Mouse (Mus musculus): ENCODE results near the gene Antxr1.

The Antxr1 gene

GRCm38 (mm10) chr6:87139796-87140553 lies 195.6 kb downstream of the Antxr1 start:
- DNase-seq (ENCODE audit: low spot score): no peak

DNA sequence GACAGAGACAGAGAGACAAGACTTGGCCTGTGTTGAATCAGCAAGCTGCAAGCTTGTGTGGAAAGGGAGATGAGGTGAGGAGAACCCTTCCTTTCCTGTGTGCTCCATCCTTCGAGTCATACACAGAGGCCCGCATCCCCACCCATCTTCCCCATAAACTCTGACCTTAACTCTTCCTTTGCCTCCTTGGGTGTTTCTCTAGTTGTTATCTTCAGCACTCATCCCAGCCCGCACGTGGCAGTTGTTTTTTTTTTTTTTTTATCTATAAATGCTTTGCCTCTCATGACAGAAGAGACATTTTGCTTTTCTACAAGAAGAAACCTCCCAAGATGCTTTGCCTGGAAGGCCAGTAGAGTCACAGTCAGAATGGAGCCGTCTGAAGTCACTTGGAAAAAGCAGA lies 197.1 kb downstream of the Antxr1 start:
- no peak for DNase-seq (ENCODE audit: low spot score)

GRCm38 (mm10) chr6:87133966-87134546 lies 201.6 kb downstream of the Antxr1 start:
- no peak for DNase-seq (ENCODE audit: low spot score)

DNA sequence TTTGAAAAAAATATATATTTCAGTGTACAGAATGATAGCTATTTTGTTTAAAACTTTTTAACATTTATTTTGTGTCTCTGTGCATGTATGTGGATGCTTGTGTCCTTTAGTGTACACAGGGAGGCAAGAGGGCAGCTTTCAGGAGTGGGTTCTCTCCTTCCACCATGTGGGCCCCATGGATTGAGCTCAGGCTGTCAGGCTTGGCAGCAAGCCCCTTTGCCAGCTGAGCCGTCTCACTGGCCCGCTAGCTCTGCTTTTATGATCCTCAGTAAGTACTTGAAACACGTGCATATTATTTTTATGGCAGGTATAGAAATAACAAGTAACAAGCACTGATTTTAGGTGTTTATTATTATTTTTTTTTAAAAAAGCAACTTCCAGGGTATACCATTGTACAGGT lies 202.1 kb downstream of the Antxr1 start:
- no peak for DNase-seq (ENCODE audit: low spot score)

- no peak for DNase-seq (ENCODE audit: low spot score)
Observed at GRCm38 (mm10) chr6:87131078-87131477, 204.5 kb downstream of the Antxr1 start.

- no peak for DNase-seq (ENCODE audit: low spot score)
Observed at GRCm38 (mm10) chr6:87130628-87131027, 205.0 kb downstream of the Antxr1 start.

DNA sequence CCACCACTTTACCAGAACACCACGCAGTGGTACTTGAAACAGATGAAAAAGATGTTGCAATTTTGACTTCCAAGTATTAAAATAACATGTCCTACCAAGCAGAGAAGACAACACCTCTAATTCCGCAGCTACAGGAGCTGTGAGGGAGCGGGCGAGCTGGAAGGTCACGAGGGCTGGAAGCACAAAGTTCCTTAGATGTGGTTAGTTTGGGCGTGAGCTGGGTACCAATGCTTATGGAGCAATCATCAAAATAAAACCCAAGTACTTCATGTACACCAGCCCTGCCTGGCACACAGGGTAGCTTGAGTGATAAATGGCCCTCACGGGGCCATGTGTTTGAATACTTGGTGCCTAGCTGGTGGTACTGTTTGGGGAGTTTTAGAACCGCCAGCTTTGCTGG lies 205.8 kb downstream of the Antxr1 start:
- no peak for DNase-seq (ENCODE audit: low spot score)

GRCm38 (mm10) chr6:87127049-87127753 lies 208.4 kb downstream of the Antxr1 start:
- no peak for DNase-seq (ENCODE audit: low spot score)

GRCm38 (mm10) chr6:87123973-87124372 lies 211.6 kb downstream of the Antxr1 start:
- DNase-seq (ENCODE audit: low spot score): no peak

DNA sequence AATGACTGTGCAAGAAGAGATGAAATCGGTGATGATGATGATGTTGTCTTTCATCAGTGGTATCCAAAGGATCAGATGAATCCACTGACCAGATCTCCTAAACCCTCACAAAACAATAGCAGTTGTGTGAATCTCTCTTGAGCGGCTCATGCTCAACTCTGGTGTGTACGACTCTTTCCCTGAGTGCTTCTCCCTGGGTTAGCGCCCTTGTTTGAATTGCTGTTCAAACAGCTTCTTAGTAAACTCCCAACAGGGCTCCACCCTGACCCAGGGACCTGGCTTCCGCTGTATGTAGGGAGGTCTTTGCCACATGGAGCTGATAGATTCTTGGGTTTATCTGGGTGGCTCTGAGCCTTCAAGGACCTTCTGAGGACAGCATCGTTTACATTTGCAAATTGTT lies 212.2 kb downstream of the Antxr1 start:
- no peak for DNase-seq (ENCODE audit: low spot score)

DNA sequence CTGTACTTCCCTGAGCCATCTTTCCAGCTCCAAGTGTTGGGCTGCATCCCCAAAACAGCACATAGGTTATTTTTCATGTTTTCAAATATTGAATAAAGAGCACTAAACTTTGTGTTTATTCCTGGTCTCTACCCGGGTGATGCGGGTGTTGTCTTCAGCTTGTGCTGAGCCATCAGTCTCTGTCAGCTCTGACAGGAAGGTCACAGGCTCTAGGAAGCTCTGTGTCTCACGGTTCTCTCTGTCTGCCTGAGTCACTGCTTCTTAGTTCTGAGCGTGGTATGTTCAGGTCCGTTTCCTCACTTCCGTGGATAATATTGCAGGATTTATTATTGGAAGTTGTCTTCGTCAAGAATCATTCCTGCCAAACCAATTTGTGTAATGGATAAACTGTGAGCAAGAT lies 213.7 kb downstream of the Antxr1 start:
- DNase-seq (ENCODE audit: low spot score): no peak

- DNase-seq (ENCODE audit: low spot score): no peak
Observed at GRCm38 (mm10) chr6:87120661-87121060, 215.0 kb downstream of the Antxr1 start.

GRCm38 (mm10) chr6:87119975-87120374 lies 215.6 kb downstream of the Antxr1 start:
- no peak for DNase-seq (ENCODE audit: low spot score)

- DNase-seq (ENCODE audit: low spot score): no peak
Observed at GRCm38 (mm10) chr6:87119066-87119837, 216.4 kb downstream of the Antxr1 start.

DNA sequence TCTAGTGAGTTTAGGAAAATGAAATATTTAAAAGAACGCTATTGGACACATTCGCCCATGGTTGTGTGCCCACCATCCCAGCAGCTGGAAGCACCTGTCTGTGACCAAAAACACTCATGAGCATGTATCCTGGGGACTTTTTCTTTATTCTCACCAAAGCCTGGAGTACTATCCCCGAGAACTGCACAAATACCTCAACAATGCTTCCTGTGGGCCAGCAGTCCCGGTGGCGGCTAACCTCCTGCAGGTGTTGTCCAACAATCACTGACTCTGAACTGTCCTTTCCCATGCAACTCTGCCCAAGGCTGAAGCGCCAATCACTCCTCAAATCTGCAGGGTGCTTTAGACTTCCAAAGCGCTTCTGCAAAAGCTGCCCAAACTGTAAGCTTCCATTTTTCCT lies 219.0 kb downstream of the Antxr1 start:
- no peak for DNase-seq (ENCODE audit: low spot score)

GRCm38 (mm10) chr6:87115981-87116380 lies 219.6 kb downstream of the Antxr1 start:
- DNase-seq (ENCODE audit: low spot score): no peak

DNA sequence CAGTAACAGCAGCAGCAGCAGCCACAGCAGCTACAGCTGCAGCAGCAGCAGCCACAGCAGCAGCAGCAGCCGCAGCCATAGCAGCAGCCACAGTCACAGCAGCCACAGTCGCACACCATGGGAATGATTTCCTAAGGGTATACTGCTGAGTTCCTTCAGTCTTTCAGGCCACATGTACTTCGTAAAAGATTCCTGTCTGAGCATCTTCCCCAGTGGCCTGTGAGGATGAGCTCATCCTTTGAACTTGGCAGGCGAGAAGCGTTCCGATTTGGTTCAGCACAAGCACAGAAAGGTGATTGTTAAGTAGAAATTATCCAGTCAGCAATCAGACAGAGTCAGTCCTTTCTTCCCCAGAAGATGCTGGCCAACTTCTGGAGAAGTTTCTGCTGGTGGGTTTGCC lies 223.5 kb downstream of the Antxr1 start:
- no peak for DNase-seq (ENCODE audit: low spot score)

DNA sequence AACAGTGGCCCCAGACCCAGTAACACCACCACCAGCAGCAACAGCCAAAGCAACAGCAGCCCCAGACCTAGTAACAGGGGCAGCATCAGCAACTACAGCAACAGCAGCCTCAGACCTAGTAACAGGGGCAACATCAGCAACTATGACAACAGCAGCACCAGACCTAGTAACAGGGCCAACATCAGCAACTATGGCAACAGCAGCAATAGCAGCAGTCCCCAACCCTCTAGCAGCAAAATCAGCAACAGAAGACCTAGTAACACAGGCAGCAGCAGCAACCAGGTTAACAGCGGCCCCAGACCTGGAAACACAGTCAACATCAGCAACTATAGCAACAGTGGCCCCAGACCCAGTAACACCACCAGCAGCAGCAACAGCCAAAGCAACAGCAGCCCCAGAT lies 224.1 kb downstream of the Antxr1 start:
- no peak for DNase-seq (ENCODE audit: low spot score)

GRCm38 (mm10) chr6:87104123-87104796 lies 231.4 kb downstream of the Antxr1 start, which contains the start of gene D6Ertd527e:
Gene D6Ertd527e (plus strand): TSS chr6:87104746.
- no peak for DNase-seq (ENCODE audit: low spot score)

DNA sequence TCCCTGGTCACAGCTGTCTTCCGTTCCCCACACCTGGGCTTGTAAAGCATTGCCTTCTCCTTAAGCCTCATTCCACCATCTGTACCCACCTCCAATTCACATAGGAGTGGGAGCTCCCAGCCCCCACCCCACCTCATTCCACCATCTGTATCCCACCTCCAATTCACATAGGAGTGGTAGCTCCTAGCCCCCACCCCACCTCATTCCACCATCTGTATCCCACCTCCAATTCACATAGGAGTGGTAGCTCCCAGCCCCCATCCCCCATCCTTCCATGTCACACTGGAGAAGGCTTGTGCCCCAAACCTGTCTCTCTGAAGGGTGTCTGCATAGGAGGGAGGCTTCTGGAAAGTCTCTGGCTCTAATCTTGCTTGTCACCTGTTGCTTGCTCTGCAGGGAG lies 232.3 kb downstream of the Antxr1 start:
- DNase-seq (ENCODE audit: low spot score): no peak

DNA sequence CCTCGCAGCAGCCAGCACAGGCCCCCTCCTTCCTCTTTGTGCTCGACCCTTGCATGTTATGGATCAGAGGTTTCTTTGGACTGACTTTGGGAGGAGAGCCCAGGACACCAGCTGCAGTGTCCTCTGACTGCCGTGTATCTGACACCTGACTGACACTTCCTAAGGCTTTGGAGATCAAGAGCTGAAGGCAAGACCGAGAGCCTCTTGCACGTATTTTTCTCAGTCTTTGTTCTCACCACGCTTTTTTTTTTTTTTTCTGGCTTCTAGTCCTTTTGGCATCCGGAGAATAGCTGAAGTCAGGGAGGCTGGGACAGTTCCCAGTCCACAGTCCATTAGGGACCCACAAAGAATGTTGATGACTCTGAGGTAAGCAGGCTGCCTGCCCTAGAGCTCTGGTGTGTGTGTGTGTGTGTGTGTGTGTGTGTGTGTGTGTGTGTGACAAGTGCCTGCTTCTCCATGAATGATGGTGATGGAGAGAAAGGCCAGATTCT lies 233.2 kb downstream of the Antxr1 start:
- no peak for DNase-seq (ENCODE audit: low spot score)

DNA sequence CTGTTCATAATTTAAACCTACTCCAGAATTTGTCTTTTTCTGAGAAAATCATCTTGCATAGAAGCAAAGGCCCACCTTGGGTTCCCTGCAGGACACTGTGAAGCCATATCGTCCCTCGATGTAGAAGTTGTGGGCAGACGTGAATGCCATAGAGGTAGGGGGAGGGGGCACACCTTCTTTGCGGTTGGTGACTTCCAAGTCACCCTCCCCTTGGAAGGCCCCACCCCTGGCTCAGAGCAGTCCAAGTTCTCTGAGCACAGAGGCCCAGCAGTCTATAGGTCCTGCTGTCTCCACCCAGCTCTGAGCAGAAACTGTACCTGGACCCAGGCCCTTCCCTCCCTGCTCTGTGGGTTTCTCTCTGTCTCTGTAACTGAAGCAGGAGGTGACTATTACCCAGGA lies 233.7 kb downstream of the Antxr1 start:
- DNase-seq (ENCODE audit: low spot score): no peak

All from ovary, postnatal 10 days (tissue).